Mouse (Mus musculus): ENCODE measurements at regions not wholly inside any gene's neighbourhood (a gene's known extent, or its start where the extent isn't known, plus 50 kb on each side); places are given as distances from the start of the nearest gene placed in this dataset.

DNA sequence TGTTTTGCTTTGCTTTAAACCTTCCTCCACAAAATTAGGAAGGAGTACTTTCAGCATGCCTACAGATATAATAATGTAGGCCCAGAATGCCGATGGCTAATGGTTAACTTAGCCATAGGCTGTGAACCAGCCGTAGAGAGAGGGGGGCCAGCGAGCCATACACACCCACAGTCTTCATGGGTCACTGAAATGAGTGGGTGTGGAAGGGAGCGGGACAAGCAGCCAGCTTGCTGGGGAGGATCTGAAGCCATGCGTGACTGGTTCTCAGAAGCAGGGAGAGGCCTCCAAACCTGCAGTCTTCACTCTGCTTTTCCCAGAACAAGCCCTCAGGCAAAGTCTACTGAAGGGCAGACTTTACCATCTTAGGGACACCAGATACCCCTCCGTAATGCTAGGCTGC lies 50.8 kb upstream of the Ptpn13 start:
- no peaks in the 10 kb centered on the region for H3K27me3 ChIP-seq
- no peak overlapping the region for H3K27ac ChIP-seq
- no peaks in the 10 kb centered on the region for H3K36me3 ChIP-seq
- 74% methylated on average over 6 of the region's 6 CpGs for WGBS
- no peak for ATAC-seq (ENCODE audit: insufficient number of reproducible peaks, low FRiP score, low TSS enrichment, low read depth)
- no peaks in the 10 kb centered on the region for H3K9me3 ChIP-seq
- H3K4me3 ChIP-seq: no peak overlapping the region
- H3K4me1 ChIP-seq: peaks cover 7% of the 10 kb centered on the region
- H3K4me2 ChIP-seq: no peak overlapping the region
- H3K9ac ChIP-seq: no peak overlapping the region

GRCm38 (mm10) chr5:103373089-103373488 lies 51.9 kb upstream of the Ptpn13 start:
- H3K27ac ChIP-seq: no peak overlapping the region
- H3K9me3 ChIP-seq: no peaks in the 10 kb centered on the region
- WGBS: 91% methylated on average over 4 of the region's 4 CpGs
- no peak for ATAC-seq (ENCODE audit: insufficient number of reproducible peaks, low FRiP score, low TSS enrichment, low read depth)
- H3K4me3 ChIP-seq: no peak overlapping the region
- H3K4me2 ChIP-seq: no peak overlapping the region
- H3K9ac ChIP-seq: no peak overlapping the region
- no peaks in the 10 kb centered on the region for H3K36me3 ChIP-seq
- H3K27me3 ChIP-seq: no peaks in the 10 kb centered on the region
- H3K4me1 ChIP-seq: peaks cover 7% of the 10 kb centered on the region

DNA sequence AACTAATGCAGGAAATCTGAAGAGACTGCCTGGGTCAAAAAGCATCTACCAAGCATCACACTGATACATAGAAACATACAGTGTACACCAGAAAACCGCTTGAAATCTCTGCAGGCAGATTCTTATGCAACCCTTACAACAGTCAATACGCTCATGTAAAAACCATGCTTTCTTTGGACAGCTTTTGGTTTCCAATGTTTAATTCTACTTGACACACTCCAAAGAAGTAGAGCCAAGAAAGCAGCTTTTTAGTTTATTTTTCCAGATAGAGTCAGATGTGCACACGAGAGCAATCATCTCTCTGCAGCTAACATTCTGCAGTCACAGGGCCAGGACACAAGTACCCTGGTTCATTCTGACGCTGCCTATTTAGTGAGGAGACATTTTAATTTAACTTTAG lies 54.5 kb upstream of the Ptpn13 start:
- H3K27ac ChIP-seq: no peak overlapping the region
- H3K4me3 ChIP-seq: no peak overlapping the region
- H3K4me2 ChIP-seq: no peak overlapping the region
- 64% methylated on average over 4 of the region's 4 CpGs for WGBS
- no peak overlapping the region for H3K9ac ChIP-seq
- ATAC-seq (ENCODE audit: insufficient number of reproducible peaks, low FRiP score, low TSS enrichment, low read depth): no peak
- H3K9me3 ChIP-seq: no peaks in the 10 kb centered on the region
- no peaks in the 10 kb centered on the region for H3K36me3 ChIP-seq
- no peaks in the 10 kb centered on the region for H3K27me3 ChIP-seq
- H3K4me1 ChIP-seq: peaks cover 8% of the 10 kb centered on the region; the same call in 1 of the 2 replicates

DNA sequence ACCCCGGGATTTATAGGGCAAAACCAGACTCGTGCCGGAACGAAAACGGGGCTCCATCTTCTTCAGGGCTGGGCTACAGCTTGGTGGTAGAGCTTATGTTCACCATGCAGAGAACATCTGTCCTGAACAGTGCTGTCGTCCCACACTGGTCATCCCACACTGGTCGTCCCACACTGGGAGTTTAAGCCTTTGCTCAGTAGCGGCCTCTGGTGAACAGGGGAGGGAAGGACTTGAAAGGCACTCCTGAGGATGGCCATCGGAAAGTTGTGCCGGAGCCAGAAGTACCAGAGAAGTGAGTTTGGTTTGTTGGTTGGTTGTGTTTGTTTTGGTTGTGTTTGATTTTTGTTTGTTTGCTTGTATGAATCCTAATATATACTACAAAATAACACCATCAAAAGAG lies 56.0 kb upstream of the Ptpn13 start:
- Histone ChIP-seq H3K9me3 (no peaks in the 10 kb centered on the region), H3K4me1 (peaks cover 8% of the 10 kb centered on the region; the same call in 1 of the 2 replicates), H3K27ac (no peak overlapping the region), H3K4me2 (no peak overlapping the region), H3K36me3 (no peaks in the 10 kb centered on the region), H3K27me3 (no peaks in the 10 kb centered on the region), H3K9ac (no peak overlapping the region), H3K4me3 (no peak overlapping the region)
- no peak for ATAC-seq (ENCODE audit: insufficient number of reproducible peaks, low FRiP score, low TSS enrichment, low read depth)
- 72% methylated on average over 10 of the region's 10 CpGs for WGBS

- Histone ChIP-seq H3K27ac (no peak overlapping the region), H3K9me3 (no peaks in the 10 kb centered on the region), H3K9ac (no peak overlapping the region), H3K4me2 (no peak overlapping the region), H3K4me3 (no peak overlapping the region), H3K36me3 (no peaks in the 10 kb centered on the region), H3K4me1 (peaks cover 8% of the 10 kb centered on the region; the same call in 1 of the 2 replicates), H3K27me3 (no peaks in the 10 kb centered on the region)
- ATAC-seq (ENCODE audit: insufficient number of reproducible peaks, low FRiP score, low TSS enrichment, low read depth): no peak
- WGBS: 40% methylated on average over 12 of the region's 12 CpGs
Observed at GRCm38 (mm10) chr5:103367201-103367671, 57.8 kb upstream of the Ptpn13 start.

DNA sequence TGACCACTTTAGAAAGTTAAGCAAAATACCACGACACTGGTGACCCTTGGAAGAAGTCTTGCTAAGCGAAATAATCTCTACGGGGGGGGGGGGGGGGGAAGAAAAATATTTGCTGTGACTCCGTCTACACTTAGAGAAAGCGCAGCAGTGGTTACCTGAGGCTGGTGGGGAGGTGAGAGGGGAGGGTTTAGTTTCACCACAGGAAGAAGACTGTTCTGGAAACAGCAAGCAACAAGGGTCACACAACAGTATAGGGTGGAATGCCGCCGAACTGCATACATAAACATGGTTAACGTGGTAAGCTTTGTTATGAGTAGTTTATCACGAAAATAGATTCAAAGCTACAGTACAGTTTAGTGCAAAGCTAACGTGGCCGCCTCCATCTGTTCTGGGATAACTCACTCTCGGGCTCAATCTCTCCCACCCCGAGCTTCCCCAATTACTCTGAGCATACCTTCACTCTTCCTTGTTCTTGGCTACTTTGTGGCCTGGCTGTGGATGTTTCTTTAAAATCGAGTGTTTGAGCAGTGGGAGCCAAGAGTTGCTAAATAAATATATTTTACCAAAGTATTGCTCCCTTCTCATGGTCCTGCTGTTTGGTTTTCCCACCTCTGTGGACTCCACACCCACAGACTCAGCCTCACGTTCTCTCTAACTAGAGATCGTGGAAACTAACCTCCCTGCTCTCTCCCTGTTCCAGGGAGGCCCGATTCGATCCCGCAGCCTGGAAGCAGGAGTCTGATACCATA lies 59.1 kb upstream of the Ptpn13 start:
- no peak overlapping the region for H3K4me3 ChIP-seq
- no peak overlapping the region for H3K27ac ChIP-seq
- no peaks in the 10 kb centered on the region for H3K9me3 ChIP-seq
- WGBS: 85% methylated on average over 19 of the region's 19 CpGs
- no peaks in the 10 kb centered on the region for H3K36me3 ChIP-seq
- no peak overlapping the region for H3K4me2 ChIP-seq
- no peak for ATAC-seq (ENCODE audit: insufficient number of reproducible peaks, low FRiP score, low TSS enrichment, low read depth)
- H3K27me3 ChIP-seq: no peaks in the 10 kb centered on the region
- peaks cover 8% of the 10 kb centered on the region; the same call in 1 of the 2 replicates for H3K4me1 ChIP-seq
- H3K9ac ChIP-seq: no peak overlapping the region

- Histone ChIP-seq H3K36me3 (no peaks in the 10 kb centered on the region), H3K9me3 (no peaks in the 10 kb centered on the region), H3K4me2 (no peak overlapping the region), H3K9ac (no peak overlapping the region), H3K4me1 (peaks cover 8% of the 10 kb centered on the region; the same call in 1 of the 2 replicates), H3K27ac (no peak overlapping the region), H3K27me3 (no peaks in the 10 kb centered on the region), H3K4me3 (no peak overlapping the region)
- ATAC-seq (ENCODE audit: insufficient number of reproducible peaks, low FRiP score, low TSS enrichment, low read depth): no peak
- WGBS: 83% methylated on average over 21 of the region's 21 CpGs
Observed at GRCm38 (mm10) chr5:103364791-103365699, 59.9 kb upstream of the Ptpn13 start.

GRCm38 (mm10) chr5:103360775-103361247 lies 64.2 kb upstream of the Ptpn13 start:
- Histone ChIP-seq H3K27ac (no peak overlapping the region), H3K9me3 (no peaks in the 10 kb centered on the region), H3K36me3 (no peaks in the 10 kb centered on the region), H3K9ac (no peak overlapping the region), H3K27me3 (no peaks in the 10 kb centered on the region), H3K4me2 (no peak overlapping the region), H3K4me3 (no peak overlapping the region), H3K4me1 (no peaks in the 10 kb centered on the region)
- WGBS: 77% methylated on average over 13 of the region's 13 CpGs
- ATAC-seq (ENCODE audit: insufficient number of reproducible peaks, low FRiP score, low TSS enrichment, low read depth): no peak

GRCm38 (mm10) chr5:103360360-103360759 lies 64.6 kb upstream of the Ptpn13 start:
- H3K4me1 ChIP-seq: no peaks in the 10 kb centered on the region
- H3K36me3 ChIP-seq: no peaks in the 10 kb centered on the region
- 76% methylated on average over 10 of the region's 10 CpGs for WGBS
- no peak overlapping the region for H3K27ac ChIP-seq
- ATAC-seq (ENCODE audit: insufficient number of reproducible peaks, low FRiP score, low TSS enrichment, low read depth): no peak
- no peak overlapping the region for H3K4me3 ChIP-seq
- H3K9me3 ChIP-seq: no peaks in the 10 kb centered on the region
- H3K4me2 ChIP-seq: no peak overlapping the region
- no peak overlapping the region for H3K9ac ChIP-seq
- H3K27me3 ChIP-seq: no peaks in the 10 kb centered on the region

DNA sequence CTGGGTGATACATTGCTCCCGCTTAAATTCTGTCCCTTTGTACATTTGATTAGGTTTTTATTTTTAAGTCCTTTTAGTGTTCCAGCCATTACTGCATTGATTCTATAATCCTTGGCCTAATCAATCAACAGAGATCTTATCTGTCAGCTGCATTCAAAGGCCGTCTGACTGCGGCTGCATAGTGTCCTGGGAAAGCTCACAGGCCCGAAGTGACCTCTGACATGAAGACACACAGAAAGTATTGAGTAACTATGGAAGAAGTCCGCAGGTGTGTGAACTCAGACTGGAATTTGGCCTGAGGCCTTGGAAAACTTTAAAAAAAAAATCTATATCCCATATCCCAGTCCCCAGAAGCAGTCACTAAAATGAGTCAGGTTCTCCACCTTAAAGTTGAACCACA lies 67.4 kb upstream of the Ptpn13 start:
- WGBS: 76% methylated on average over 5 of the region's 5 CpGs
- no peak overlapping the region for H3K27ac ChIP-seq
- ATAC-seq (ENCODE audit: insufficient number of reproducible peaks, low FRiP score, low TSS enrichment, low read depth): no peak
- H3K27me3 ChIP-seq: no peaks in the 10 kb centered on the region
- no peaks in the 10 kb centered on the region for H3K9me3 ChIP-seq
- no peaks in the 10 kb centered on the region for H3K36me3 ChIP-seq
- H3K4me2 ChIP-seq: no peak overlapping the region
- no peak overlapping the region for H3K4me3 ChIP-seq
- H3K9ac ChIP-seq: no peak overlapping the region
- H3K4me1 ChIP-seq: no peaks in the 10 kb centered on the region

- Histone ChIP-seq H3K4me3 (no peak overlapping the region), H3K9ac (no peak overlapping the region), H3K27me3 (no peaks in the 10 kb centered on the region), H3K36me3 (no peaks in the 10 kb centered on the region), H3K4me1 (no peaks in the 10 kb centered on the region), H3K4me2 (no peak overlapping the region), H3K9me3 (no peaks in the 10 kb centered on the region), H3K27ac (no peak overlapping the region)
- no peak for ATAC-seq (ENCODE audit: insufficient number of reproducible peaks, low FRiP score, low TSS enrichment, low read depth)
- 61% methylated on average over 6 of the region's 6 CpGs for WGBS
Observed at GRCm38 (mm10) chr5:103356500-103356899, 68.5 kb upstream of the Ptpn13 start.
